Mouse (Mus musculus) embryonic facial prominence, embryonic 11.5 days (tissue): Measurements from ENCODE around the gene Nasp. TPM values are rescaled to one million over a fixed set of nuclear protein-coding genes. Genes with fewer than 3 reads are reported as not detected.

Source experiments
- ATAC-seq: fragments of 200-750 bp; cut with Nextera tagmentation; replicated peaks from 2 replicates; pipeline ENCODE4 v1.8.0; 2017; ENCODE audit warnings: low read depth; ENCODE audit not compliant: insufficient number of reproducible peaks, low FRiP score, low TSS enrichment
- DNase-seq: peaks from one replicate; pipeline ENCODE4 v3.0.0-alpha.2; 2015; ENCODE audit warnings: low spot score
- H3K27ac ChIP-seq: fragments of 300-500 bp; sonication (generic); replicated peaks from 2 replicates; pipeline ENCODE4 v1.5.1; 2014; ENCODE audit warnings: mild to moderate bottlenecking, low read depth, low read length, control low read depth
- H3K27me3 ChIP-seq: fragments of 300-500 bp; sonication (generic); 2 replicates; pipeline ENCODE4 v1.6.1; 2014; ENCODE audit warnings: mild to moderate bottlenecking, low read length, moderate library complexity, mixed read lengths; ENCODE audit not compliant: control insufficient read depth, insufficient read depth
- H3K36me3 ChIP-seq: fragments of 300-500 bp; sonication (generic); replicated peaks from 2 replicates; pipeline ENCODE4 v1.6.1; 2014; ENCODE audit warnings: low read depth, mild to moderate bottlenecking, low read length, moderate library complexity, mixed read lengths; ENCODE audit not compliant: control insufficient read depth, insufficient read depth
- H3K4me1 ChIP-seq: fragments of 300-500 bp; sonication (generic); 2 replicates; pipeline ENCODE4 v1.6.1; 2014; ENCODE audit warnings: low read length, mixed read lengths; ENCODE audit not compliant: control insufficient read depth, insufficient read depth
- H3K4me2 ChIP-seq: fragments of 300-500 bp; sonication (generic); 2 replicates; pipeline ENCODE4 v1.6.1; 2014; ENCODE audit warnings: low read depth, mild to moderate bottlenecking, control low read depth, low read length, moderate library complexity
- H3K4me3 ChIP-seq: fragments of 300-500 bp; sonication (generic); 2 replicates; pipeline ENCODE4 v1.5.1; 2014; ENCODE audit warnings: low read depth, low read length, control low read depth
- H3K9ac ChIP-seq: fragments of 300-500 bp; sonication (generic); replicated peaks from 2 replicates; pipeline ENCODE4 v1.6.1; 2014; ENCODE audit warnings: mild to moderate bottlenecking, control low read depth, low read length
- H3K9me3 ChIP-seq: fragments of 300-500 bp; sonication (generic); replicated peaks from 2 replicates; pipeline ENCODE4 v1.6.1; 2016; ENCODE audit warnings: mild to moderate bottlenecking, low read length, inconsistent platforms, mixed read lengths; ENCODE audit not compliant: control insufficient read depth
- WGBS: fragments of 180-500 bp; shearing (Covaris S2); extraction: QIAGEN DNeasy Blood & Tissue Kit; methylation state at CpG from one replicate; pipeline ENCODE4 v1.1.7; 2014; 5-methylcytosine and 5-hydroxymethylcytosine counted together
- polyA plus RNA-seq: library from polyadenylated mRNA; unstranded; fragments of >200 nt; fragmentation: Nextera tagmentation; extraction: Ambion mirVana; gene quantifications from 2 replicates; pipeline ENCODE4 v1.2.1, GENCODE M21; 2014

Gene Nasp
- polyA plus RNA-seq, 1 experiment from 2014 or later, result 364 TPM

GRCm38 (mm10) chr4:116650924-116651796 is 23.4 kb upstream of the Nasp start, which contains the start of gene Akr1a1:
Gene Akr1a1, minus strand, starts transcription at chr4:116651680.
- under 1% methylated on average over 39 of the region's 39 CpGs for WGBS
- H3K4me2 ChIP-seq, result peak within 1 kb of the TSS; percentile 74
- H3K4me3 ChIP-seq, result peak within 1 kb of the TSS; percentile 94
- H3K27me3 ChIP-seq, result no peaks in the 10 kb centered on the region
- no peaks in the 10 kb centered on the region for H3K9me3 ChIP-seq
- peak; percentile 100 for ATAC-seq
- H3K4me1 ChIP-seq, result peaks cover 2% of the 10 kb centered on the region; the same call in 1 of the 2 replicates
- peak; percentile 95 for DNase-seq
- peaks cover 4% of the 10 kb centered on the region; the same call in 1 of the 2 replicates for H3K36me3 ChIP-seq
- peak within 1 kb of the TSS; percentile 98 for H3K9ac ChIP-seq
- peak within 1 kb of the TSS; percentile 82 for H3K27ac ChIP-seq

GRCm38 (mm10) chr4:116650365-116650764 is 22.6 kb upstream of the Nasp start:
- peak overlapping the region; percentile 94 for H3K4me3 ChIP-seq
- H3K4me1 ChIP-seq, result peaks cover 2% of the 10 kb centered on the region; the same call in 1 of the 2 replicates
- H3K27me3 ChIP-seq, result no peaks in the 10 kb centered on the region
- peaks cover 8% of the 10 kb centered on the region for H3K36me3 ChIP-seq
- DNase-seq (no peak), ATAC-seq (no peak)
- peak overlapping the region; percentile 98 for H3K9ac ChIP-seq
- H3K27ac ChIP-seq, result 0 out of 2 replicates have a peak overlapping the region, but pooled peaks have one; percentile 82
- no peaks in the 10 kb centered on the region for H3K9me3 ChIP-seq
- H3K4me2 ChIP-seq, result peak overlapping the region; percentile 74
- 35% methylated on average over 5 of the region's 5 CpGs for WGBS

- Histone ChIP-seq H3K36me3 (peaks cover 8% of the 10 kb centered on the region), H3K27me3 (no peaks in the 10 kb centered on the region), H3K4me3 (no peak overlapping the region), H3K4me1 (peaks cover 2% of the 10 kb centered on the region; the same call in 1 of the 2 replicates), H3K27ac (no peak overlapping the region), H3K4me2 (no peak overlapping the region), H3K9ac (no peak overlapping the region), H3K9me3 (no peaks in the 10 kb centered on the region)
- ATAC-seq (no peak), DNase-seq (no peak)
- 96% methylated on average over 2 of the region's 2 CpGs for WGBS
Measured at GRCm38 (mm10) chr4:116649411-116649810, 21.7 kb upstream of the Nasp start.

GRCm38 (mm10) chr4:116645624-116646023 is 17.9 kb upstream of the Nasp start:
- WGBS, result 93% methylated on average over 7 of the region's 7 CpGs
- no peak overlapping the region for H3K9ac ChIP-seq
- H3K36me3 ChIP-seq, result peaks cover 10% of the 10 kb centered on the region
- DNase-seq (no peak), ATAC-seq (no peak)
- no peak overlapping the region for H3K4me3 ChIP-seq
- H3K27me3 ChIP-seq, result no peaks in the 10 kb centered on the region
- H3K4me1 ChIP-seq, result peaks cover 2% of the 10 kb centered on the region; the same call in 1 of the 2 replicates
- H3K27ac ChIP-seq, result no peak overlapping the region
- no peaks in the 10 kb centered on the region for H3K9me3 ChIP-seq
- H3K4me2 ChIP-seq, result no peak overlapping the region

- ATAC-seq (no peak), DNase-seq (peak; percentile 60)
- Histone ChIP-seq H3K9me3 (no peaks in the 10 kb centered on the region), H3K4me3 (no peak overlapping the region), H3K27me3 (no peaks in the 10 kb centered on the region), H3K36me3 (peaks cover 14% of the 10 kb centered on the region), H3K4me2 (no peak overlapping the region), H3K9ac (no peak overlapping the region), H3K27ac (no peak overlapping the region), H3K4me1 (no peaks in the 10 kb centered on the region)
- 72% methylated on average over 6 of the region's 6 CpGs for WGBS
Measured at GRCm38 (mm10) chr4:116644326-116644725, 16.6 kb upstream of the Nasp start.

GRCm38 (mm10) chr4:116642071-116642470 is 14.3 kb upstream of the Nasp start:
- ATAC-seq (no peak), DNase-seq (no peak)
- H3K27ac ChIP-seq, result no peak overlapping the region
- no peaks in the 10 kb centered on the region for H3K27me3 ChIP-seq
- H3K9ac ChIP-seq, result no peak overlapping the region
- no peak overlapping the region for H3K4me2 ChIP-seq
- 100% methylated on average over 1 of the region's 1 CpGs for WGBS
- no peak overlapping the region for H3K4me3 ChIP-seq
- H3K4me1 ChIP-seq, result no peaks in the 10 kb centered on the region
- peaks cover 23% of the 10 kb centered on the region for H3K36me3 ChIP-seq
- H3K9me3 ChIP-seq, result no peaks in the 10 kb centered on the region

- Histone ChIP-seq H3K4me3 (no peak overlapping the region), H3K4me1 (no peaks in the 10 kb centered on the region), H3K9me3 (no peaks in the 10 kb centered on the region), H3K36me3 (peaks cover 15% of the 10 kb centered on the region), H3K27ac (no peak overlapping the region), H3K27me3 (no peaks in the 10 kb centered on the region), H3K9ac (no peak overlapping the region), H3K4me2 (no peak overlapping the region)
- ATAC-seq (no peak), DNase-seq (no peak)
- WGBS, result 94% methylated on average over 6 of the region's 6 CpGs
Measured at GRCm38 (mm10) chr4:116638821-116639220, 11.1 kb upstream of the Nasp start.

- H3K4me2 ChIP-seq, result no peak overlapping the region
- WGBS, result 90% methylated on average over 1 of the region's 1 CpGs
Measured at GRCm38 (mm10) chr4:116635197-116635596, 7.5 kb upstream of the Nasp start.

More at GRCm38 (mm10) chr4:116635197-116635596, 7.5 kb upstream of the Nasp start:
- no peaks in the 10 kb centered on the region for H3K9me3 ChIP-seq
- no peak overlapping the region for H3K4me3 ChIP-seq
- no peaks in the 10 kb centered on the region for H3K4me1 ChIP-seq
- peaks cover 9% of the 10 kb centered on the region for H3K36me3 ChIP-seq
- DNase-seq, result no peak
- no peak overlapping the region for H3K27ac ChIP-seq
- no peak for ATAC-seq
- H3K27me3 ChIP-seq, result no peaks in the 10 kb centered on the region
- no peak overlapping the region for H3K9ac ChIP-seq
